Mouse (Mus musculus) forebrain, embryonic 15.5 days (tissue): Measurements from ENCODE around the gene Ccl9. TPM values are rescaled to one million over a fixed set of nuclear protein-coding genes. Genes with fewer than 3 reads are reported as not detected.

Source experiments
- ATAC-seq: fragments of 200-750 bp; cut with Nextera tagmentation; replicated peaks from 2 replicates; pipeline ENCODE4 v1.8.0; 2017; ENCODE audit warnings: mild to moderate bottlenecking, moderate TSS enrichment, moderate library complexity
- H3K27ac ChIP-seq: fragments of 300-500 bp; sonication (generic); replicated peaks from 2 replicates; pipeline ENCODE4 v1.5.1; 2015; ENCODE audit warnings: mild to moderate bottlenecking, inconsistent platforms
- H3K27me3 ChIP-seq: fragments of 300-500 bp; sonication (generic); 2 replicates; pipeline ENCODE4 v1.6.1; 2015; ENCODE audit warnings: inconsistent platforms
- H3K36me3 ChIP-seq: fragments of 300-500 bp; sonication (generic); 2 replicates; pipeline ENCODE4 v1.6.1; 2015; ENCODE audit warnings: mild to moderate bottlenecking, inconsistent platforms
- H3K4me1 ChIP-seq: fragments of 300-500 bp; sonication (generic); 2 replicates; pipeline ENCODE4 v1.6.1; 2015; ENCODE audit warnings: inconsistent platforms
- H3K4me2 ChIP-seq: fragments of 300-500 bp; sonication (generic); replicated peaks from 2 replicates; pipeline ENCODE4 v1.6.1; 2015; ENCODE audit warnings: mild to moderate bottlenecking, inconsistent platforms
- H3K4me3 ChIP-seq: fragments of 300-500 bp; sonication (generic); 2 replicates; pipeline ENCODE4 v1.5.1; 2015; ENCODE audit warnings: mild to moderate bottlenecking, inconsistent platforms
- H3K9ac ChIP-seq: fragments of 300-500 bp; sonication (generic); replicated peaks from 2 replicates; pipeline ENCODE4 v1.6.1; 2015; ENCODE audit warnings: mild to moderate bottlenecking, inconsistent platforms
- H3K9me3 ChIP-seq: fragments of 300-500 bp; sonication (generic); 2 replicates; pipeline ENCODE4 v1.6.1; 2016; ENCODE audit warnings: inconsistent platforms
- WGBS: fragments of 180-500 bp; shearing (Covaris S2); methylation state at CpG from one replicate; pipeline ENCODE4 v1.1.7; 2015; ENCODE audit warnings: mixed read lengths; 5-methylcytosine and 5-hydroxymethylcytosine counted together
- polyA plus RNA-seq: library from polyadenylated mRNA; unstranded; fragments of >200 nt; fragmentation: Nextera tagmentation; extraction: Ambion mirVana; gene quantifications from 2 replicates; pipeline ENCODE4 v1.2.1, GENCODE M21; 2015

Ccl9 gene
- polyA plus RNA-seq, 1 experiment from 2014 or later: 1.7 TPM

DNA sequence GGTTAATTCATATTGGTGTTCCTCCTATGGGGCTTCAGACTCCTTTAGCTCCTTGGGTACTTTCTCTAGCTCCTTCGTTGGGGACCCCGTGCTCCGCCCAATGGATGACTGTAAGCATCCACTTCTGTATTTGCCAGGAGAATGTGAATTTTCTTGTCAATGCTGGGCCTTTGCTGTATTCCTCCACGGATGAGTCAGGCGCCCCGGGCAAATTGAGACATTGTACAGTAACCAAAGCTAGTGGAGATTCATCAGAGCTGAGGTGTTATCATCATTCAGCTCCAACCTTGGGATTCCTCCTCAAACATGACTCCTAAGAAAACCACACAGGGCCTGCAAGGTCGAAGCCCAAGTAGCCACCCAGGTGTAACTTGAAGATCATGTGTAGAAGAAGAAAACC lies 19.4 kb upstream of the Ccl9 start:
- Histone ChIP-seq H3K27ac (no peak overlapping the region), H3K9ac (no peak overlapping the region), H3K27me3 (no peaks in the 10 kb centered on the region), H3K4me3 (no peak overlapping the region), H3K4me1 (no peaks in the 10 kb centered on the region), H3K4me2 (no peak overlapping the region), H3K36me3 (no peaks in the 10 kb centered on the region), H3K9me3 (no peaks in the 10 kb centered on the region)
- ATAC-seq: no peak
- 92% methylated on average over 7 of the region's 7 CpGs for WGBS

DNA sequence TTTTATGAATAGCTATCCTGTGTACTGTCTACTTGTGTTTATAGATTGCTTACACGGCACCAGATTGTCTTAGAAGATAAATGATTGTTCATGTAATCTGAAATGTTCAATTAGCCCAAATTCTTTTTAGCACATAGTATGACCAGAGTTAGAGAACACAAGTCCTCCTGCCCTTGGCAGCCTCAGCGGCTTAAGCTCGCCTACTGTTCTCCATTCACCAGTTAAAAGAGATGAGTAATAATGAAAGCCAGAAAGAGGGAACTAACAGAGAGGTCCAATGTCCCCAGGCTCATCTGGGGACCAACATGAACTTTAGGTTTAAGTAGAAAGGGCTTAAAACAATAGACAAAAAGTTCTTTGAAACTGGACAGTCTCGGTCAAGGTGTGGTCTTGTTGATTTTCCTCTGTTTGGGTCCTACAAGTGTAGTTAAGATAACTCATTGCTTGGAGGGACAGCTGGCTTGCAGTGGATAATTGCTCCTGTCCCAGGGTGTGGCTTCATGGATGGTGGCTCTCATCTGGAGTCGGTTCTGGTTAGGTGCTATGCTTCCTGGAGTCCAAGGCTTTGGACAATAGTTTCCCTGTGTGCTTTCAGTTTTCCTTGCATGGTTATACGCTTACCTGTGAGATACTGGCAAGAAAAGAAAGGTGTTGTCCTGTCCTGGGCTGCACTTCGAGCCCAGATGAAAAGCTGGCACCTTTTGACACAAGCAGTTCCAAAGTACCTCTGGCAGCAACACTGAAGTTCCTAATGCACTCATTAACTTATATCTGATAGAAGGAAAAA lies 17.4 kb upstream of the Ccl9 start:
- 77% methylated on average over 7 of the region's 7 CpGs for WGBS
- Histone ChIP-seq H3K9me3 (no peaks in the 10 kb centered on the region), H3K36me3 (no peaks in the 10 kb centered on the region)

DNA sequence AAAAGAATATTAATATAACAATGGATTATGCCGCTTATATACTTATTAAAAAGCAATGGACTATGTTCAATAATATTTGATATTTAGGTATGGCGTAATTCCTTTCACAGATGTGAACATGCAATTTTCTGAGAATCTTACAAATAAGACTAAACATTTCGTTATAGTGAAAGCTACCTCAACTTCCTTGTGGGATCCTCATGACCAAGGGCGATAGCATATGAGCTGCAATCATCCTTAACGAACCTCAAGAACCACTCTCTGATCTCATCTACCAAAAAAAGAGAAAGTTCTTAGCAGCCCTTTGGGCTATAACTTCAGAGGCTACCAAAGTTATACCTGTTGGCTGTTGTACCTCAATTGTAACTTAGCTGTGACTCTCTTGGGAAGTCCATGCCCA lies 15.0 kb upstream of the Ccl9 start:
- Histone ChIP-seq H3K36me3 (no peaks in the 10 kb centered on the region), H3K4me3 (no peak overlapping the region), H3K4me1 (no peaks in the 10 kb centered on the region), H3K4me2 (no peak overlapping the region), H3K27ac (no peak overlapping the region), H3K9me3 (no peaks in the 10 kb centered on the region), H3K9ac (no peak overlapping the region), H3K27me3 (no peaks in the 10 kb centered on the region)
- ATAC-seq: no peak
- WGBS: 89% methylated on average over 5 of the region's 5 CpGs

More for the DNA sequence above, 17.4 kb upstream of the Ccl9 start:
- H3K27me3 ChIP-seq: no peaks in the 10 kb centered on the region
- no peak overlapping the region for H3K27ac ChIP-seq
- no peaks in the 10 kb centered on the region for H3K4me1 ChIP-seq
- H3K4me2 ChIP-seq: no peak overlapping the region
- no peak for ATAC-seq
- H3K9ac ChIP-seq: no peak overlapping the region
- H3K4me3 ChIP-seq: no peak overlapping the region

DNA sequence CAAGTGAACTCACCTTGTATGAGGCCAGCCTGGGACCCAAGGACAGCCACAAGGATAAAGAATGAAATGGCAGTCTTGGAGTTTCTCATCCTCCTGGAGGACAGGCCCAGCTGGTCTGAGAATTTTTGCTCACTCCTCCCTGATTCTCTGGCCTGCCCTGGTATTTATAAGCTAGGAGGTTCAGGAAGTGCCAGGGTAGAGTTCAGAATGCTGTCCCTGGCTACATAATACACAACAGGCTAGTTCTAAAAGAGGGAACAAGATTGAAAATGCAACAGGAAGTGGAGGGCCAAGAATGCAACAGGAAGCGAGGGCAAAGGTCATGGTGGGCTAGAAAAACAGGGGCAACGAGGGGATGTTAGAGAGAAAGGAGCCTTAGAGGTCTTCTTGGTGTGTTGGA lies 14.4 kb upstream of the Ccl9 start, which contains the start of gene Ccl6:
Gene Ccl6, minus strand, starts transcription at position 235 of the 400 bp plus-strand sequence.
- no peak for ATAC-seq
- 72% methylated on average over 2 of the region's 2 CpGs for WGBS

DNA sequence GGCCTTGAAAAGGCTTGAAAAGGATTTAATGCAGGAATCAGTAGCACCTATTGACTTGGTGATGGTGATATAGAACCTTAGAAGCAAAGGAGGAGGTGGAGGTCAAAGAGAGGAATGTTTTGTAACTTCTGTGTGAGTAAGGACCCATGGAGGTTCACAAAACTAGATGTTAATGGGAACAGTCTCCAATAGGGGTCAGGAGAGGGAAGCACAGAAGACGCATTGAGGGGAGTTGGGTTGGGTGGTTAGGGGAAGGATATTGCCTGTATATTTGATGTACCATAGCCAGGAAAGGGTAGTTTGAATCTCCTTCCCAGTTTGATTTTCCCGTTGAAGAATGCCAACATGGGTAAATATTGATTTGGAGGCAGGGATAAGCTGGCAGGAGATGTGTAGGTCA lies 5.8 kb upstream of the Ccl9 start:
- Histone ChIP-seq H3K4me1 (no peaks in the 10 kb centered on the region), H3K9me3 (no peaks in the 10 kb centered on the region), H3K4me2 (no peak overlapping the region), H3K27me3 (no peaks in the 10 kb centered on the region), H3K36me3 (no peaks in the 10 kb centered on the region), H3K4me3 (no peak overlapping the region), H3K27ac (no peak overlapping the region), H3K9ac (no peak overlapping the region)
- ATAC-seq: no peak
- 83% methylated on average over 2 of the region's 2 CpGs for WGBS

More for the DNA sequence above, 14.4 kb upstream of the Ccl9 start, which contains the start of gene Ccl6:
- H3K4me1 ChIP-seq: no peaks in the 10 kb centered on the region
- H3K9ac ChIP-seq: no peak within 1 kb of the TSS
- H3K9me3 ChIP-seq: no peaks in the 10 kb centered on the region
- H3K4me2 ChIP-seq: no peak within 1 kb of the TSS
- H3K27me3 ChIP-seq: no peaks in the 10 kb centered on the region
- H3K27ac ChIP-seq: no peak within 1 kb of the TSS
- no peaks in the 10 kb centered on the region for H3K36me3 ChIP-seq
- H3K4me3 ChIP-seq: no peak within 1 kb of the TSS

DNA sequence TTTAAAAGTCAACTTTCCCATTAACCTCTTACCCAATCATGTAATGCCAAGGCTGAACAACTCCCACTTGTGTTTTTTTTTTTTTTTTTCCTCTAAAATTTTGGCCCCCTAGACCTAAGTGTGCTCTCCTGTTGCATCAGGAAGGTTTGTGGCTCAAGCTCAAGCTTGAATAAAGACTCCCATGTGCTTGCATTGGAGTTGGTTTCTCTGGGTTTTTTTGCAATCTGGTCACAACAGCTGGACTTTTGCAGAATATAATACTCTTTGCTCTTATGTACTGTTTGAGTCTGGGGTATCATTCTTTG lies 5.0 kb upstream of the Ccl9 start:
- Histone ChIP-seq H3K9ac (no peak overlapping the region), H3K4me2 (no peak overlapping the region), H3K36me3 (no peaks in the 10 kb centered on the region), H3K27me3 (no peaks in the 10 kb centered on the region), H3K4me1 (no peaks in the 10 kb centered on the region), H3K9me3 (no peaks in the 10 kb centered on the region), H3K4me3 (no peak overlapping the region), H3K27ac (no peak overlapping the region)
- ATAC-seq: no peak

DNA sequence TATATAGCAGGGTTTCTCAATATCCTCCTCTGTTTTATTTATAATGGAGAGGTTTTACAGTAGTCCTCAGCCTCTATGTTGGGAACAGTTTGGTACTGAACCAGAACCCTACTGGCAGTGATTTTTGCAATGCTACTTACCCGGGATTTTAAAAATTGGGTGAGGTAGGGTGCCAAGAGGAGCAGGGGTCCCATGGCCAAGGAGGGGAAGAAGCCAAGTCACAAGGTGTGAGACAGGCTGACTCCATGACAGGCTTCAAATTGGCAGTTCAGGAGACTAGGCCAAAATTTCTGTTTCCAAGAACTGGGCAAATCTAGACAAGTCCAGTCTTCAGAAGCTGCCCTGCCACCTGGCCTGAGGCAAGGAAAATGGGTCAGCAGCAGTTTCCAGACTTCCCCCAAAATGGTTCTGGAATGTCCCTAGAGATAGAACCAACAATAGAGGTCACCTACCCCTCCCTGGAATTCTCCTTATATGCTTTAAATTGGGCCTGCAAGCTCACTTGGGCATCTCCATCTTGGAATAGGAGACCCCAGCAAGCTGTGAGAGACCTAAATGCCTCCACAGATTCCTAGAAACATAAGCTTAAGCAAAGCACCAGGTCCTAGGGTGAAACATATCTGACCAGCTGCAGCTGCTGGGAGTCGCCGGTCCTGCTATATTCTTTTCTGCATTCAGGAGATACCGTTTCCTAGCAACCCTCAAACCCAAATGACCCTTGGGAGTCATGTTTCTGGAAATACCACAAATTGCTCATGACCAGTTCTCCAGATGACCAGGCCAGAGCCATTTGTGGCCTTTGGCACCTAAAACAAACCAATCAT lies 4.4 kb upstream of the Ccl9 start:
- Histone ChIP-seq H3K4me2 (no peak overlapping the region), H3K4me1 (no peaks in the 10 kb centered on the region), H3K9me3 (no peaks in the 10 kb centered on the region), H3K4me3 (no peak overlapping the region), H3K9ac (no peak overlapping the region), H3K36me3 (no peaks in the 10 kb centered on the region), H3K27ac (no peak overlapping the region), H3K27me3 (no peaks in the 10 kb centered on the region)
- 87% methylated on average over 4 of the region's 4 CpGs for WGBS
- ATAC-seq: no peak

DNA sequence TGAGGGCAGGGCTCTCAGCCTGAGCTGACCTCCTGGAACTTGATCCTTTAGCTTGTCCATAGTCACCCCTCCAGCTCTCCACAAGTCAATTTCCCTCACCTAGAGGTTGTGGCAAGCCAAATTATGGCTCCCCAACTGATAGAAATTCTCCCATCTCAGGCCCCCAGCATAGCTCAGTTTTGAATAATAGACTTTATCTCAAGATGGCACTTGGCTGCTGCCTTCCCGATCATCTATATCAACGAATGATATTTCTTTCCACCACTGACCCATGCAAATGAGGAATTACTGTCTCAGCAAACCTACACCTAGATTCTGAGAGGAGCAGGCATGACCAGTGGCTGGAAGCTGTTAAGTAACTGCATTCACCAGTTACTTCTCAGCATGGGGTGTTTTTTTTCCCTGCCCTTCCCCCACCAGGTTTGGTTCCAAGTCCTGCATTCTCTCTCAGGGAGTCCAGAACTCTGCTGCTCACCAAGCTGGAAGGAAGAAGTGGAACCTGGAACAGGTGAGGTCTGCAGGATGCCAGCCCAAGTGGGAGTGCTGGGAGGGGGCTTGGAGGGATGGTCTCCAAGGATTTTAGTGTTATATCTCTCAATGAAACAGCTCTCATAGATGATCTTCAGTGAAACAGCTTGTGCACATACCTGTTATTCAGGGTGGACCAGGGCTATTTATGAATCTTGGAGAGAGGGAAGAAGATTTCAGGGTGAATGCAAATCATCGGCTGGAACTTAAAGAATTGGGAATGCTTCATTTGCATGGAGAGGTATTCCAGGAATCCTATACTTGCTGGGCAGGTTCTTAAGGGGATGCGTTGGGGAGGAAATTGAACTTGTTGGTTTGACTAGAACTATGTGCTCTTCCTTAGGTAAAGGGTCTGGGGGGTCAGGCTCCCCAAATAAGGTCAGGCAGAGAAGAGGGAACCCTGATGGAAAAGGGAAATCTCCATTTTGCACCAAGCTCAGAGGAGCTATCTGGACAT lies 3.5 kb upstream of the Ccl9 start:
- no peaks in the 10 kb centered on the region for H3K9me3 ChIP-seq
- no peak overlapping the region for H3K4me3 ChIP-seq
- no peak overlapping the region for H3K4me2 ChIP-seq
- 78% methylated on average over 4 of the region's 4 CpGs for WGBS
- ATAC-seq: no peak
- no peak overlapping the region for H3K27ac ChIP-seq
- H3K4me1 ChIP-seq: no peaks in the 10 kb centered on the region
- H3K36me3 ChIP-seq: no peaks in the 10 kb centered on the region
- no peak overlapping the region for H3K9ac ChIP-seq
- no peaks in the 10 kb centered on the region for H3K27me3 ChIP-seq

DNA sequence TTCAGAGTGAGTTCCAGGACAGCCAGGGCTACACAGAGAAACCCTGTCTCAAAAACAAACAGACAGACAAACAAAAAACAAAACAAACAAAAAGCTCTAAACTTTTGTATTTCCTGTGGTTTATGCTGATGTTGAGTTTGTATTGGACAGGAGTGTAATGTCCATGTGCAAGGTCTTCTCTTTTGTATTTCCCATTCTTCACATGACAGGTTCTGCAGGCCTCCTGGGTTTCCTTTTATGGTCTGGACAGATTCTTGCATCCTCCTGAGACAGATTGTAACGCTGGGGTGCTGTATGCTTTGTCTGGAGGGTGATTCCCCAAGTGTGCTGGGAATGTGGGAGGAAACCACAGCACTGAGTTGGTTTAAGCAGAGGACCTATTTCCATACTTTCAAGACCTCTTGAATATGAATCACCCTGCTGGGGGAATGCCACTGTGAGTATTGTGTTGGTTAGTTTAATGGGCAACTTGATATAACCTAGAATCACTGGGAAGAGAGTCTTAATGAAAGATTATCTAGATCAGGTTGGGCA lies 2.3 kb upstream of the Ccl9 start:
- no peak overlapping the region for H3K9ac ChIP-seq
- H3K4me3 ChIP-seq: no peak overlapping the region
- ATAC-seq: no peak
- H3K9me3 ChIP-seq: no peaks in the 10 kb centered on the region
- no peaks in the 10 kb centered on the region for H3K36me3 ChIP-seq
- no peak overlapping the region for H3K27ac ChIP-seq
- no peak overlapping the region for H3K4me2 ChIP-seq
- 70% methylated on average over 1 of the region's 1 CpGs for WGBS
- H3K4me1 ChIP-seq: no peaks in the 10 kb centered on the region
- no peaks in the 10 kb centered on the region for H3K27me3 ChIP-seq

DNA sequence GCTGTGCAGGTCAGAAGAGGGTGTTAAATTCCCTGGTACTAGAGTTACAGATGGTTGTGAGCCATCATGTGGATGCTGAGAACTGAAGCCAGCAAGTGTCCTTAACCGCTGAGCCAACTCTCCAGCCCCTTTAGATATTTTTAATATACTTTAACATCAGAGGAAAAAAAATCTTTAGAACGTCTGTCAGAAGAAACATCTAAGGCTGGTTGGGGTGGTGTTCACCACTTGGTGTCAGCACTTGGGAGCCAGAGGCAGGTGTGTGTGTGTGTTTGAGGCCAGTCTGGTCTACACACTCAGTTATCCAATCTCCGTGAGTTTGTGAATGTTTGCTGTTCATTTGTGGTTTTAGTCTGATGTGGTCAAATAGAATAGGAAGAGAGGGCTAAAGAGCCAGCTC lies 563 bp upstream of the Ccl9 start:
- WGBS: 82% methylated on average over 3 of the region's 3 CpGs
- H3K4me1 ChIP-seq: no peaks in the 10 kb centered on the region
- H3K36me3 ChIP-seq: no peaks in the 10 kb centered on the region
- no peak overlapping the region for H3K4me3 ChIP-seq
- no peak overlapping the region for H3K27ac ChIP-seq
- H3K4me2 ChIP-seq: no peak overlapping the region
- no peak for ATAC-seq
- H3K27me3 ChIP-seq: no peaks in the 10 kb centered on the region
- no peak overlapping the region for H3K9ac ChIP-seq
- no peaks in the 10 kb centered on the region for H3K9me3 ChIP-seq

DNA sequence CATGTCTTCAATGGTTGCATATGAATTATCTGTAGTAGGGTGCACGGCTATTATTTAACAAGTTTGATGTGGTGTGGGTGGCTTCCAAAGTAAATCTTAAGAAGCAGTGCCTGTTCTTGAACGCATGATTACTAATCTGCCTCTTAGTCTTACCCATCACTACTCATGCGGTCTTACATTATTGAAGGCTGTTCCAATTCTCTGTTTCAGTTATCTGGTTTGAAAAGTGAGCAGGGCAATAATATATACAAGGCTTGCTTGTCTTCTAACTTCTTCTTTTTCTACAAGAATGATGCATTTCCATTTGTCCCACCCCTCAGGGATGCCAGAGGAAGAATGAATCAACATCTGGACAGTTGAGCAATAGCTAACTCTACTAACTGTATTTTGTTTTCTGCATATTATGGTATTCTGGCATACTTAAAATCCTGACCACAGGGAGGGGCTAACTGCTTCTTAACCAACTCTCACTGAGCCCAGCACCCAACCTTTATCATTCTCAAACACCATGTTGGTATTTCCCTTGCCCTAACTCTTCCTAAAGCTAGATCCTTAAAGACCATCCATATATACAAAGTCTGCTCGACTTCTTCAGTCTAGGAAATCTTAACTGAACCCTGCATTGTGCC lies 1.4 kb downstream of the Ccl9 start:
- H3K4me2 ChIP-seq: no peak overlapping the region
- ATAC-seq: no peak
- WGBS: 87% methylated on average over 4 of the region's 4 CpGs
- no peaks in the 10 kb centered on the region for H3K27me3 ChIP-seq
- H3K9ac ChIP-seq: no peak overlapping the region
- no peak overlapping the region for H3K27ac ChIP-seq
- no peaks in the 10 kb centered on the region for H3K36me3 ChIP-seq
- H3K4me1 ChIP-seq: no peaks in the 10 kb centered on the region
- H3K9me3 ChIP-seq: no peaks in the 10 kb centered on the region
- no peak overlapping the region for H3K4me3 ChIP-seq
